Mouse (Mus musculus) hindbrain, embryonic 11.5 days (tissue): Measurements from ENCODE around the gene Ralgapa1. TPM values are rescaled to one million over a fixed set of nuclear protein-coding genes. Genes with fewer than 3 reads are reported as not detected.
A peak's percentile ranks its signal among the peaks of the same experiment; 100 is the strongest.

Experiments
- ATAC-seq: fragments of 200-750 bp; cut with Nextera tagmentation; 2 replicates; pipeline ENCODE4 v1.8.0; 2017; ENCODE audit warnings: mild to moderate bottlenecking, moderate TSS enrichment, moderate library complexity; ENCODE audit not compliant: low FRiP score
- DNase-seq: peaks from one replicate; pipeline ENCODE4 v3.0.0-alpha.2; 2015; ENCODE audit warnings: low spot score
- H3K27ac ChIP-seq: fragments of 300-500 bp; sonication (generic); 2 replicates; pipeline ENCODE4 v1.5.1; 2014; ENCODE audit warnings: mild to moderate bottlenecking, low read depth, low read length
- H3K27me3 ChIP-seq: fragments of 300-500 bp; sonication (generic); 2 replicates; pipeline ENCODE4 v1.6.1; 2014; ENCODE audit warnings: mild to moderate bottlenecking, low read length, moderate library complexity, mixed read lengths; ENCODE audit not compliant: control insufficient read depth, insufficient read depth
- H3K36me3 ChIP-seq: fragments of 300-500 bp; sonication (generic); 2 replicates; pipeline ENCODE4 v1.6.1; 2014; ENCODE audit warnings: mild to moderate bottlenecking, low read length, moderate library complexity, mixed read lengths; ENCODE audit not compliant: control insufficient read depth, insufficient read depth
- H3K4me1 ChIP-seq: fragments of 300-500 bp; sonication (generic); replicated peaks from 2 replicates; pipeline ENCODE4 v1.6.1; 2014; ENCODE audit warnings: low read length, mixed read lengths; ENCODE audit not compliant: control insufficient read depth, insufficient read depth
- H3K4me2 ChIP-seq: fragments of 300-500 bp; sonication (generic); replicated peaks from 2 replicates; pipeline ENCODE4 v1.6.1; 2014; ENCODE audit warnings: mild to moderate bottlenecking, low read depth, low read length
- H3K4me3 ChIP-seq: fragments of 300-500 bp; sonication (generic); 2 replicates; pipeline ENCODE4 v1.5.1; 2014; ENCODE audit warnings: low read depth, low read length
- H3K9ac ChIP-seq: fragments of 300-500 bp; sonication (generic); 2 replicates; pipeline ENCODE4 v1.6.1; 2014; ENCODE audit warnings: low read depth, low read length
- H3K9me3 ChIP-seq: fragments of 300-500 bp; sonication (generic); 2 replicates; pipeline ENCODE4 v1.6.1; 2016; ENCODE audit warnings: low read length; ENCODE audit not compliant: control insufficient read depth
- WGBS: fragments of 180-500 bp; shearing (Covaris S2); extraction: QIAGEN DNeasy Blood & Tissue Kit; methylation state at CpG from one replicate; pipeline ENCODE4 v1.1.7; 2014; 5-methylcytosine and 5-hydroxymethylcytosine counted together
- polyA plus RNA-seq: library from polyadenylated mRNA; unstranded; fragments of >200 nt; fragmentation: Nextera tagmentation; extraction: Ambion mirVana; gene quantifications from 2 replicates; pipeline ENCODE4 v1.2.1, GENCODE M21; 2014

Gene Ralgapa1
- polyA plus RNA-seq: 20.7 and 25.7 TPM in 2 replicates

- Histone ChIP-seq H3K27ac (peak within 1 kb of the TSS; percentile 95), H3K9ac (peak within 1 kb of the TSS; percentile 90), H3K4me3 (peak within 1 kb of the TSS; percentile 76), H3K4me1 (no peaks in the 10 kb centered on the region), H3K4me2 (peak within 1 kb of the TSS; percentile 60), H3K27me3 (no peaks in the 10 kb centered on the region), H3K9me3 (no peaks in the 10 kb centered on the region), H3K36me3 (no peaks in the 10 kb centered on the region)
- peak; percentile 95 for ATAC-seq
- peak; percentile 98 for DNase-seq
- under 1% methylated on average over 62 of the region's 78 CpGs for WGBS
Measured at GRCm38 (mm10) chr12:55820661-55821314, at the start of gene Ralgapa1. Gene Ralgapa1 (minus strand): TSS chr12:55821167.

DNA sequence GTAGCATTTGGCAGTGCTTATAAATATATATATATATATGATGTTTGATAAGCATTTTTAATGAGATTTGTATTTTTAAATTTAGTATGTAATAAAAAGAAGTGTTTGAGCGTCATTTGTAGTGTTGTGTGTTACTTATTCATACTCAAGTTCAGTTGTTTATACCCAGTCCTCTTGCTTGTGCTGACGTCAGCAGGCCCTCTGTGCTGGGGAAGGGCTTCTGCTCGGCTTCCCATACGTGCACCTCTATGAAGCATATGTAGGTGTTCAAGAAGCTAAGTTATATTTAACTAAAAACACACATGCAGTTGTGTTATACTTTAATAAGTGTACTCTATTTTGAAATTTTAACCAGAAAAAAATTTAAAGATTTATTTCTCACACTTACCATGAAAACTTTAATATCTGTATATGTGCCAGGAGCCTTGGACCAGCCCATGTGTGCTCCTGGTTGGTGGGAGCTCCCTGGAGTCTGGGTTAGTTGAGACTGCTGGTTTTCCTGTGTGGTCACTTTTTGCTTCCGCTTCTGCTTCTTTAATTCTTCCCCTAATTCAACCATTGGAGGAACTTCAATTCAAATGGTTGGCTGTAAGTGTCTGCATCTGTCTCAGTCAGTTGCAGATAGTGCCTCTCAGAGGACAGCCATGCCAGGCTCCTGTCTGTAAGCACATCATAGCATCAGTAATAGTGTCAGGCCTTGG is 48.8 kb upstream of the Ralgapa1 start:
- no peaks in the 10 kb centered on the region for H3K27me3 ChIP-seq
- H3K4me1 ChIP-seq: no peaks in the 10 kb centered on the region
- DNase-seq (no peak), ATAC-seq (no peak)
- no peak overlapping the region for H3K9ac ChIP-seq
- no peak overlapping the region for H3K27ac ChIP-seq
- no peak overlapping the region for H3K4me3 ChIP-seq
- WGBS: 96% methylated on average over 5 of the region's 5 CpGs
- no peaks in the 10 kb centered on the region; the same call in none of the 2 replicates for H3K36me3 ChIP-seq
- no peak overlapping the region for H3K4me2 ChIP-seq
- H3K9me3 ChIP-seq: no peaks in the 10 kb centered on the region

DNA sequence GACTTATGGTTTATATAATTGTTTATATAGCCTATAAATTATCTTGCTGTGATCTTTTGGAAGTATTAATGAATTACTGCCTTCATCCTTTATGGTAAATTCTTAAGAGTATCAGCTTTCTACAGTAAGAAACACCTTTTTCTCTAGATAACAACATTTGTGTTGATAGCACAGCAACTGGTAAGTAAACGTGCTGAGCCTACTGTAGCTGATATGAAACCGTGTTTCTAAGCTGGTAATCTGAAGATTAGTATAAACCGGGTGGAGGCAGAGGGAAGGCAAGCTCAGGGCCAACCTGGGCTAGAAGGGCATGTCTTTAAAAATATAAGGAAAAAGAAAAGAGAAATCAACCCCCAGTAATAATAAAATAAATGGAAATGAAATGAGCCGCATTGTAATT is 46.8 kb upstream of the Ralgapa1 start:
- WGBS: 95% methylated on average over 4 of the region's 4 CpGs
- no peak overlapping the region for H3K4me3 ChIP-seq
- no peaks in the 10 kb centered on the region for H3K4me1 ChIP-seq
- H3K9me3 ChIP-seq: no peaks in the 10 kb centered on the region
- ATAC-seq: no peak
- H3K36me3 ChIP-seq: peaks cover 2% of the 10 kb centered on the region
- no peaks in the 10 kb centered on the region for H3K27me3 ChIP-seq
- no peak for DNase-seq
- H3K27ac ChIP-seq: no peak overlapping the region
- no peak overlapping the region for H3K4me2 ChIP-seq
- H3K9ac ChIP-seq: no peak overlapping the region

GRCm38 (mm10) chr12:55860631-55861030 is 39.7 kb upstream of the Ralgapa1 start:
- no peak overlapping the region for H3K4me3 ChIP-seq
- no peak for ATAC-seq
- H3K9me3 ChIP-seq: 0 out of 2 replicates have a peak, but pooled peaks cover 3% of the 10 kb centered on the region
- no peak overlapping the region for H3K9ac ChIP-seq
- no peaks in the 10 kb centered on the region for H3K4me1 ChIP-seq
- WGBS: 92% methylated on average over 7 of the region's 7 CpGs
- DNase-seq: no peak
- H3K27me3 ChIP-seq: no peaks in the 10 kb centered on the region
- peaks cover 8% of the 10 kb centered on the region for H3K36me3 ChIP-seq
- H3K27ac ChIP-seq: no peak overlapping the region
- H3K4me2 ChIP-seq: no peak overlapping the region

- Histone ChIP-seq H3K4me1 (no peaks in the 10 kb centered on the region), H3K4me3 (no peak overlapping the region), H3K4me2 (no peak overlapping the region), H3K9ac (no peak overlapping the region), H3K9me3 (0 out of 2 replicates have a peak, but pooled peaks cover 3% of the 10 kb centered on the region), H3K36me3 (peaks cover 8% of the 10 kb centered on the region), H3K27me3 (no peaks in the 10 kb centered on the region), H3K27ac (no peak overlapping the region)
- DNase-seq (no peak), ATAC-seq (no peak)
- 94% methylated on average over 17 of the region's 17 CpGs for WGBS
Measured at GRCm38 (mm10) chr12:55859409-55860349, 38.7 kb upstream of the Ralgapa1 start.

DNA sequence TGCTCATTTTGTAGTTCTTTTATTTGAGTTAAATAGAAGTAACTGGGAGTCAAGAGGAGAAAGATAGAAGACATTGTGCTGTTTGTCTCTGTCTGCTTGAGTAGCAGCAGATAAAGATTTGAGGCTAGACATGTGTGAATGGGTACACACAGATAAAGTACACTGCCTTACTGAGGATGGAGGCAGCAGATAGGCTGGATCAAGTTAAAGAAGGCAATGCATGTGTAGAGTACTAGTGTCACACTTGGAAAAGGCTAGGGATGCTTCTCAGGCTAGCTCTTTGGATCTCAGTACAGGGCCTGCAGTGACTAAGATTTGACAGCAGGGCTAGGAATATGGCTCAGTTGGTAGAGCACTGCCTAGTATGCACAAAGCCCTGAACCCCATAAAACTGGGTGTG is 29.7 kb upstream of the Ralgapa1 start:
- DNase-seq (no peak), ATAC-seq (no peak)
- H3K27me3 ChIP-seq: no peaks in the 10 kb centered on the region
- H3K4me2 ChIP-seq: no peak overlapping the region
- H3K9me3 ChIP-seq: no peaks in the 10 kb centered on the region
- H3K4me3 ChIP-seq: no peak overlapping the region
- H3K27ac ChIP-seq: no peak overlapping the region
- no peak overlapping the region for H3K9ac ChIP-seq
- H3K36me3 ChIP-seq: no peaks in the 10 kb centered on the region
- no peaks in the 10 kb centered on the region for H3K4me1 ChIP-seq

DNA sequence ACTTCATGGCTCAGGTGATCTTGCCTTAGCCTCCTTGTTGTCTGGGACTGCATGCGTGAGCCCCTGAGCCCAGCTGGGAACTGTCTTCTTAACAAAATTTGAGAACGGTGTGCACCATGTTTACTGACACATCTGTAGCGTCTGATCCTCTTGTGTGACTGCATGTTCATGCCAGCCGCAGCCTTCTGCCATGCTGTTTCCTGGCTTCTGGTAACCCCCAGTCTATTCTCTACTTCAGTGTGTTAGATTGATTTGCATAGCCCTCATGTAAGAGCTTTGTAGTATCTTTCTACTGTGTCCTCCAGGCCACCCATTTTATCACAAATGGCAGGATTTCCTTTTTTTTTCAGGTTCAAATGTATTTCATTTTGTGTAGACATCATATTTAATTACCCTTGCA is 26.9 kb upstream of the Ralgapa1 start:
- no peak overlapping the region for H3K9ac ChIP-seq
- H3K4me2 ChIP-seq: no peak overlapping the region
- no peaks in the 10 kb centered on the region for H3K4me1 ChIP-seq
- 97% methylated on average over 4 of the region's 4 CpGs for WGBS
- no peak overlapping the region for H3K27ac ChIP-seq
- H3K36me3 ChIP-seq: no peaks in the 10 kb centered on the region
- no peaks in the 10 kb centered on the region for H3K27me3 ChIP-seq
- no peak for DNase-seq
- H3K9me3 ChIP-seq: no peaks in the 10 kb centered on the region
- ATAC-seq: no peak
- H3K4me3 ChIP-seq: no peak overlapping the region

DNA sequence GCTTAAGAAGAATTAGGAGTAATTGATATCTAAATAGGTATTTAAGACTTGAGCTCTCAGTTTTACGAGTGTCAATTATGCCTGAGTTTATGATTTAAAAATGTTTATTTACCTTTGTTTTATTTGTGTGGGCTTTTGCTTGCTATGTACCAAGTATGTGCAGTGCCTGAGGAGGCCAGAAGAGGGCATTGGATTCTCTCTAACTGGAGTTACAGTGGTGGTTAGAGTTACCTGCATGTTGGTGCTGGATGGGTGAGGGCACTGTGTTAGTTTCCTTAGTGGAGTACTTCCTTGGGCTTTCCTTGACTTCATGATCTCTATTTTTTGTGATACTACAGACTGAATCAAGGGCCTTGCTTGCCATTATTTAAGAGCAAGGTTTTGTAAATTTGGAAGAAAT is 25.8 kb upstream of the Ralgapa1 start:
- no peak overlapping the region for H3K9ac ChIP-seq
- DNase-seq (peak; percentile 36), ATAC-seq (no peak)
- H3K4me1 ChIP-seq: no peaks in the 10 kb centered on the region
- WGBS: 75% methylated on average over 1 of the region's 1 CpGs
- no peak overlapping the region for H3K27ac ChIP-seq
- no peaks in the 10 kb centered on the region for H3K36me3 ChIP-seq
- H3K4me2 ChIP-seq: no peak overlapping the region
- no peaks in the 10 kb centered on the region for H3K27me3 ChIP-seq
- no peaks in the 10 kb centered on the region for H3K9me3 ChIP-seq
- H3K4me3 ChIP-seq: no peak overlapping the region
